Mouse (Mus musculus) heart, adult 2 months (tissue): ENCODE results near the gene Atp13a5. TPM values are rescaled to one million over a fixed set of nuclear protein-coding genes. Genes with fewer than 3 reads are reported as not detected.

Experiments used
- DNase-seq, 2 experiments: peaks; one replicate each; pipeline ENCODE4 v3.0.0; 2021
- H3K27ac ChIP-seq: fragments of 200-600 bp; 2 replicates; pipeline ENCODE4 v1.8.1; 2022
- H3K27me3 ChIP-seq: fragments of 200-500 bp; 2 replicates; pipeline ENCODE4 v1.6.1; 2012; ENCODE audit warnings: mild to moderate bottlenecking, low read length, inconsistent platforms, mixed read lengths; ENCODE audit not compliant: control insufficient read depth, insufficient read depth
- H3K36me3 ChIP-seq: fragments of 200-500 bp; 2 replicates; pipeline ENCODE4 v1.6.1; 2012; ENCODE audit warnings: low read length, inconsistent platforms; ENCODE audit not compliant: control insufficient read depth, insufficient read depth
- H3K4me1 ChIP-seq: fragments of 200-500 bp; 2 replicates; pipeline ENCODE4 v1.6.1; 2011; ENCODE audit warnings: low read length; ENCODE audit not compliant: control insufficient read depth, insufficient read depth
- H3K4me3 ChIP-seq: fragments of 200-600 bp; 2 replicates; pipeline ENCODE4 v1.8.1; 2022
- H3K79me2 ChIP-seq: fragments of 200-500 bp; replicated peaks from 2 replicates; pipeline ENCODE4 v1.6.1; 2012; ENCODE audit warnings: mild to moderate bottlenecking, inconsistent platforms, low read length, moderate library complexity, mixed read lengths; ENCODE audit not compliant: control insufficient read depth, insufficient read depth
- H3K9ac ChIP-seq: fragments of 200-500 bp; 2 replicates; pipeline ENCODE4 v1.6.1; 2012; ENCODE audit warnings: low read depth, mild to moderate bottlenecking, control low read depth, inconsistent platforms, low read length, mixed read lengths
- CTCF ChIP-seq: fragments of 200-600 bp; IDR thresholded peaks from 2 replicates; pipeline ENCODE4 v1.8.1; 2022; ENCODE audit warnings: antibody characterized with exemption, mild to moderate bottlenecking, moderate library complexity
- EP300 ChIP-seq: fragments of 200-500 bp; IDR thresholded peaks from 2 replicates; pipeline ENCODE4 v1.6.1; 2011; ENCODE audit warnings: low read depth, low read length, control low read depth; ENCODE audit not compliant: insufficient read depth
- POLR2A ChIP-seq: fragments of 200-500 bp; IDR thresholded peaks from 2 replicates; pipeline ENCODE4 v1.6.1; 2011; ENCODE audit warnings: mild to moderate bottlenecking, low read depth, low read length, control low read depth; ENCODE audit not compliant: insufficient read depth
- WGBS: fragments of 180-500 bp; shearing (Covaris S2); methylation state at CpG from one replicate; pipeline ENCODE4 v1.1.7; 2018; 5-methylcytosine and 5-hydroxymethylcytosine counted together
- intact Hi-C: fragments of 180-260 bp; cut with DNase I; formaldehyde crosslinking; loops from one replicate; pipeline ENCODE4 v1.15.1; 2025
- polyA plus RNA-seq: library from polyadenylated mRNA; depleted of rRNA; stranded (reverse); fragments of >200 nt; gene quantifications from 2 replicates; pipeline ENCODE4 v1.2.3, GENCODE M21; 2012
- total RNA-seq, 2 experiments: library from RNA; stranded (reverse); gene quantifications; 2 replicates each; pipeline ENCODE4 v1.2.3; 2021

Gene Atp13a5
- total and polyA plus RNA-seq, 3 experiments, result 0.04 TPM; not detected in 2

GRCm38 (mm10) chr16:29315391-29315790 lies 63.1 kb downstream of the Atp13a5 start:
- H3K9ac ChIP-seq, result no peak overlapping the region
- no peaks in the 10 kb centered on the region for H3K36me3 ChIP-seq
- no peak for DNase-seq
- H3K4me1 ChIP-seq, result no peaks in the 10 kb centered on the region
- TF ChIP-seq EP300, result no peak
- no peak for TF ChIP-seq POLR2A
- TF ChIP-seq CTCF, result no peak
- no peak overlapping the region for H3K27ac ChIP-seq
- intact Hi-C loops, result no loop called here
- H3K79me2 ChIP-seq, result no peaks in the 10 kb centered on the region
- no peak overlapping the region for H3K4me3 ChIP-seq
- H3K27me3 ChIP-seq, result no peaks in the 10 kb centered on the region
- 62% methylated on average over 3 of the region's 3 CpGs for WGBS

- H3K27ac ChIP-seq, result no peak overlapping the region
- H3K4me3 ChIP-seq, result no peak overlapping the region
- TF ChIP-seq CTCF, result no peak
- TF ChIP-seq POLR2A, result no peak
- TF ChIP-seq EP300, result no peak
- WGBS, result 83% methylated on average over 3 of the region's 3 CpGs
- no peaks in the 10 kb centered on the region for H3K4me1 ChIP-seq
- no peaks in the 10 kb centered on the region for H3K27me3 ChIP-seq
- no peaks in the 10 kb centered on the region for H3K36me3 ChIP-seq
- DNase-seq, result no peak
- intact Hi-C loops, result no loop called here
- H3K9ac ChIP-seq, result no peak overlapping the region
- no peaks in the 10 kb centered on the region for H3K79me2 ChIP-seq
Measured at GRCm38 (mm10) chr16:29314991-29315390, 63.5 kb downstream of the Atp13a5 start.

- no peaks in the 10 kb centered on the region for H3K4me1 ChIP-seq
- H3K9ac ChIP-seq, result no peak overlapping the region
- DNase-seq, result no peak
- intact Hi-C loops, result no loop called here
- no peak overlapping the region for H3K4me3 ChIP-seq
- H3K79me2 ChIP-seq, result no peaks in the 10 kb centered on the region
- WGBS, result 86% methylated on average over 9 of the region's 9 CpGs
- no peak overlapping the region for H3K27ac ChIP-seq
- no peaks in the 10 kb centered on the region for H3K36me3 ChIP-seq
- TF ChIP-seq EP300 (no peak), CTCF (no peak), POLR2A (no peak)
- no peaks in the 10 kb centered on the region for H3K27me3 ChIP-seq
Measured at GRCm38 (mm10) chr16:29297555-29298021, 80.9 kb downstream of the Atp13a5 start.

- TF ChIP-seq EP300 (no peak), CTCF (no peak), POLR2A (no peak)
- Histone ChIP-seq H3K4me3 (no peak overlapping the region), H3K4me1 (no peaks in the 10 kb centered on the region), H3K9ac (no peak overlapping the region), H3K27ac (no peak overlapping the region), H3K36me3 (no peaks in the 10 kb centered on the region), H3K27me3 (no peaks in the 10 kb centered on the region), H3K79me2 (no peaks in the 10 kb centered on the region)
- 70% methylated on average over 5 of the region's 5 CpGs for WGBS
- no peak for DNase-seq
- intact Hi-C loops, result no loop called here
Measured at GRCm38 (mm10) chr16:29280691-29281090, 97.8 kb downstream of the Atp13a5 start.

- no peak for DNase-seq
- Histone ChIP-seq H3K36me3 (no peaks in the 10 kb centered on the region), H3K27me3 (no peaks in the 10 kb centered on the region), H3K4me1 (no peaks in the 10 kb centered on the region), H3K4me3 (no peak overlapping the region), H3K27ac (no peak overlapping the region), H3K79me2 (no peaks in the 10 kb centered on the region), H3K9ac (no peak overlapping the region)
- intact Hi-C loops, result loop anchor here (10.0 kb wide), 1 partner anchor 620 kb away; no protein-coding TSS in a partner anchor
- TF ChIP-seq CTCF (no peak), EP300 (no peak), POLR2A (no peak)
- WGBS, result 75% methylated on average over 4 of the region's 4 CpGs
Measured at GRCm38 (mm10) chr16:29254325-29254724, 124.2 kb downstream of the Atp13a5 start.

GRCm38 (mm10) chr16:29235951-29236350 lies 142.6 kb downstream of the Atp13a5 start:
- TF ChIP-seq POLR2A (no peak), EP300 (no peak), CTCF (no peak)
- Histone ChIP-seq H3K4me3 (no peak overlapping the region), H3K36me3 (no peaks in the 10 kb centered on the region), H3K9ac (no peak overlapping the region), H3K79me2 (no peaks in the 10 kb centered on the region), H3K4me1 (no peaks in the 10 kb centered on the region), H3K27ac (no peak overlapping the region), H3K27me3 (no peaks in the 10 kb centered on the region)
- intact Hi-C loops, result no loop called here
- WGBS, result 61% methylated on average over 5 of the region's 5 CpGs
- no peak for DNase-seq
